Mouse (Mus musculus) MEL (cell line): ENCODE data around the gene Cfap52.

ENCODE experiments used
- CHD1 ChIP-seq: IDR thresholded peaks from 2 replicates; pipeline ENCODE4 v1.6.1; 2012; ENCODE audit warnings: low read depth, mild to moderate bottlenecking, inconsistent platforms, low read length, improper control_type of control experiment
- CTCF ChIP-seq, 3 experiments: IDR thresholded peaks in 2 of 3; conservative IDR thresholded peaks in 1 of 3; 2 replicates each; pipeline ENCODE4 v1.5.1; 2011 to 2012; ENCODE audit warnings: low read length in 3 of 3, low read depth in 2 of 3, mild to moderate bottlenecking in 2 of 3, improper control_type of control experiment in 1 of 3, inconsistent platforms in 1 of 3, mixed read lengths in 1 of 3, moderate library complexity in 1 of 3; ENCODE audit not compliant: control insufficient read depth in 1 of 3, insufficient read depth in 1 of 3, poor library complexity in 1 of 3, severe bottlenecking in 1 of 3
- ETS1 ChIP-seq: IDR thresholded peaks from 2 replicates; pipeline ENCODE4 v1.6.1; 2012; ENCODE audit warnings: low read depth, mild to moderate bottlenecking, inconsistent platforms, low read length, improper control_type of control experiment, moderate library complexity
- JUND ChIP-seq: IDR thresholded peaks from 2 replicates; pipeline ENCODE4 v1.6.1; 2011; ENCODE audit warnings: low read depth, mild to moderate bottlenecking, improper control_type of control experiment, low read length
- MAFK ChIP-seq: IDR thresholded peaks from 2 replicates; pipeline ENCODE4 v1.6.1; 2011; ENCODE audit warnings: low read depth, mild to moderate bottlenecking, low read length, improper control_type of control experiment, borderline replicate concordance
- POLR2A ChIP-seq, 2 experiments: IDR thresholded peaks; 2 replicates each; pipeline ENCODE4 v1.6.1; 2011 to 2012; ENCODE audit warnings: low read length in 2 of 2, mild to moderate bottlenecking in 2 of 2, control low read depth in 1 of 2, improper control_type of control experiment in 1 of 2, low read depth in 1 of 2, moderate library complexity in 1 of 2; ENCODE audit not compliant: control insufficient read depth in 1 of 2, insufficient read depth in 1 of 2, poor library complexity in 1 of 2
- POLR2AphosphoS2 ChIP-seq: IDR thresholded peaks from 2 replicates; pipeline ENCODE4 v1.6.1; 2011; ENCODE audit warnings: low read length, improper control_type of control experiment
- SIN3A ChIP-seq: IDR thresholded peaks from 2 replicates; pipeline ENCODE4 v1.6.1; 2012; ENCODE audit warnings: low read length, improper control_type of control experiment, inconsistent platforms

- no peak for TF ChIP-seq MAFK
- TF ChIP-seq ETS1, result no peak
- no peak for TF ChIP-seq JUND
- no peak for TF ChIP-seq SIN3A
- TF ChIP-seq CTCF (IDR thresholded peaks at IDR 0.05 in 2 of 3, conservative IDR thresholded peaks at IDR 0.05 in 1 of 3; ENCODE audit: control insufficient read depth in 1 of 3, insufficient read depth in 1 of 3, low read depth in 2 of 3, low read length in 3 of 3, poor library complexity in 1 of 3, severe bottlenecking in 1 of 3), result no peak
- TF ChIP-seq POLR2AphosphoS2, result no peak
- TF ChIP-seq POLR2A (IDR thresholded peaks at IDR 0.05; ENCODE audit: control insufficient read depth in 1 of 2, insufficient read depth in 1 of 2, low read depth in 1 of 2, low read length in 2 of 2, poor library complexity in 1 of 2), result no peak
- TF ChIP-seq CHD1, result no peak
These were observed 2.4 kb upstream of the Cfap52 start for GRCm38 (mm10) chr11:67967831-67968230.
